Mouse (Mus musculus) thymus, postnatal 14 days (tissue): ENCODE results near the gene Slc30a5.
"Not testable (repeated sequence)": the region's sequence is repeated elsewhere in the genome, so short reads cannot be mapped to it uniquely, and the experiment has no call there.

Source experiments
- DNase-seq: peaks from one replicate; pipeline ENCODE4 v3.0.0; 2021

Slc30a5 gene

GRCm38 (mm10) chr13:100832741-100833639 is at the start of gene Slc30a5:
TSS of gene Slc30a5 (minus strand) at chr13:100833427.
- peak; percentile 100 for DNase-seq

GRCm38 (mm10) chr13:100881944-100882343 is 48.7 kb upstream of the Slc30a5 start:
- no peak for DNase-seq

- DNase-seq: no peak
These were observed 46.6 kb upstream of the Slc30a5 start for GRCm38 (mm10) chr13:100879806-100880205.

GRCm38 (mm10) chr13:100879326-100879725 is 46.1 kb upstream of the Slc30a5 start:
- no peak for DNase-seq

- DNase-seq: no peak
These were observed 45.0 kb upstream of the Slc30a5 start for GRCm38 (mm10) chr13:100878264-100878663.

- DNase-seq: no peak
These were observed 44.5 kb upstream of the Slc30a5 start for GRCm38 (mm10) chr13:100877703-100878102.

GRCm38 (mm10) chr13:100875103-100875502 is 41.9 kb upstream of the Slc30a5 start:
- DNase-seq: no peak

- no peak for DNase-seq
These were observed 41.4 kb upstream of the Slc30a5 start for GRCm38 (mm10) chr13:100874588-100874987.

- DNase-seq: no peak
These were observed 40.3 kb upstream of the Slc30a5 start for GRCm38 (mm10) chr13:100873530-100873929.

GRCm38 (mm10) chr13:100871445-100872171 is 38.4 kb upstream of the Slc30a5 start:
- no peak for DNase-seq

GRCm38 (mm10) chr13:100869813-100870212 is 36.6 kb upstream of the Slc30a5 start:
- DNase-seq: no peak

- DNase-seq: peak; percentile 8
These were observed 33.1 kb upstream of the Slc30a5 start for GRCm38 (mm10) chr13:100866311-100866710.

GRCm38 (mm10) chr13:100865744-100866143 is 32.5 kb upstream of the Slc30a5 start:
- no peak for DNase-seq

GRCm38 (mm10) chr13:100863914-100864313 is 30.7 kb upstream of the Slc30a5 start:
- not testable (repeated sequence) for DNase-seq

GRCm38 (mm10) chr13:100859117-100859516 is 25.9 kb upstream of the Slc30a5 start:
- no peak for DNase-seq

- DNase-seq: peak; percentile 50
These were observed 20.9 kb upstream of the Slc30a5 start for GRCm38 (mm10) chr13:100854174-100854573.

- no peak for DNase-seq
These were observed 19.9 kb upstream of the Slc30a5 start for GRCm38 (mm10) chr13:100853120-100853519.

GRCm38 (mm10) chr13:100849137-100849536 is 15.9 kb upstream of the Slc30a5 start:
- DNase-seq: no peak

GRCm38 (mm10) chr13:100846891-100847579 is 13.8 kb upstream of the Slc30a5 start:
- DNase-seq: no peak

GRCm38 (mm10) chr13:100846254-100846653 is 13.0 kb upstream of the Slc30a5 start:
- no peak for DNase-seq

GRCm38 (mm10) chr13:100843944-100844343 is 10.7 kb upstream of the Slc30a5 start:
- DNase-seq: no peak

- no peak for DNase-seq
These were observed 9.9 kb upstream of the Slc30a5 start for GRCm38 (mm10) chr13:100843016-100843725.

- no peak for DNase-seq
These were observed 8.5 kb upstream of the Slc30a5 start for GRCm38 (mm10) chr13:100841741-100842140.
